Mouse (Mus musculus) hindbrain, embryonic 16.5 days (tissue): ENCODE results near the gene Zfp366. TPM values are rescaled to one million over a fixed set of nuclear protein-coding genes. Genes with fewer than 3 reads are reported as not detected.

Source experiments
- ATAC-seq: fragments of 200-750 bp; cut with Nextera tagmentation; 2 replicates; pipeline ENCODE4 v1.8.0; 2017; ENCODE audit warnings: moderate TSS enrichment, moderate library complexity
- H3K27ac ChIP-seq: fragments of 300-500 bp; sonication (generic); 2 replicates; pipeline ENCODE4 v1.5.1; 2014; ENCODE audit warnings: low read depth, mild to moderate bottlenecking, control low read depth, low read length, moderate library complexity
- H3K27me3 ChIP-seq: fragments of 300-500 bp; sonication (generic); replicated peaks from 2 replicates; pipeline ENCODE4 v1.6.1; 2014; ENCODE audit warnings: low read length; ENCODE audit not compliant: control insufficient read depth, insufficient read depth
- H3K36me3 ChIP-seq: fragments of 300-500 bp; sonication (generic); 2 replicates; pipeline ENCODE4 v1.6.1; 2014; ENCODE audit warnings: mild to moderate bottlenecking, low read length, moderate library complexity, mixed read lengths; ENCODE audit not compliant: control insufficient read depth, insufficient read depth
- H3K4me1 ChIP-seq: fragments of 300-500 bp; sonication (generic); 2 replicates; pipeline ENCODE4 v1.6.1; 2014; ENCODE audit warnings: low read depth, low read length; ENCODE audit not compliant: control insufficient read depth, insufficient read depth
- H3K4me2 ChIP-seq: fragments of 300-500 bp; sonication (generic); 2 replicates; pipeline ENCODE4 v1.6.1; 2014; ENCODE audit warnings: mild to moderate bottlenecking, low read length, control low read depth, moderate library complexity
- H3K4me3 ChIP-seq: fragments of 300-500 bp; sonication (generic); 2 replicates; pipeline ENCODE4 v1.5.1; 2014; ENCODE audit warnings: mild to moderate bottlenecking, low read length, control low read depth, moderate library complexity
- H3K9ac ChIP-seq: fragments of 300-500 bp; sonication (generic); 2 replicates; pipeline ENCODE4 v1.6.1; 2014; ENCODE audit warnings: low read depth, mild to moderate bottlenecking, control low read depth, low read length, moderate library complexity
- H3K9me3 ChIP-seq: fragments of 300-500 bp; sonication (generic); 2 replicates; pipeline ENCODE4 v1.6.1; 2014; ENCODE audit warnings: mild to moderate bottlenecking, low read length, moderate library complexity; ENCODE audit not compliant: control insufficient read depth
- WGBS: fragments of 180-500 bp; shearing (Covaris S2); extraction: QIAGEN DNeasy Blood & Tissue Kit; methylation state at CpG from one replicate; pipeline ENCODE4 v1.1.7; 2014; 5-methylcytosine and 5-hydroxymethylcytosine counted together
- polyA plus RNA-seq: library from polyadenylated mRNA; unstranded; fragments of >200 nt; fragmentation: Nextera tagmentation; extraction: Ambion mirVana; gene quantifications from 2 replicates; pipeline ENCODE4 v1.2.1, GENCODE M21; 2015

Zfp366 gene
- polyA plus RNA-seq, 1 experiment from 2014 or later: 1.0 TPM

DNA sequence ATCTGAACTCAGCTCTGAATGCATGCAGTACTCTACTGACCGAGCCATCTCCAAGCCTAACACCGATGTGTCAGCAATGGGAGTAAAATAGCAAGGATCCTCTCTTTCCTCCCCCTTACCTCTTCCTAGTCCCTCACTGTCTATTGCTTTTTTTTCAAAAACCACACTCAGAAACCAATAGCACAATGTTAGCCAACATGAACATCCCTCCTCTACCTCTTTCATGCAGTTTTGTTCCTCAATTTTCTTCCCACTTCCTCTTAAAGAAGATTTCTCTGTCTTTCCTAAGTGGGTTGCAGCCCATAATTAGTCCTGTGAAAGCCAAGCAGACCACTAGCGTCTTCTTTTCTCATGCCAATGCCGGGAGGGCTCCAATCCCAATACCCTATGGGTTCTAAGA lies 102.6 kb downstream of the Zfp366 start:
- H3K4me2 ChIP-seq: no peak overlapping the region
- no peak overlapping the region for H3K27ac ChIP-seq
- WGBS: 94% methylated on average over 4 of the region's 4 CpGs
- no peaks in the 10 kb centered on the region for H3K9me3 ChIP-seq
- H3K27me3 ChIP-seq: no peaks in the 10 kb centered on the region
- no peak for ATAC-seq
- H3K4me1 ChIP-seq: peaks cover 26% of the 10 kb centered on the region
- H3K9ac ChIP-seq: no peak overlapping the region
- H3K4me3 ChIP-seq: no peak overlapping the region
- no peaks in the 10 kb centered on the region for H3K36me3 ChIP-seq

DNA sequence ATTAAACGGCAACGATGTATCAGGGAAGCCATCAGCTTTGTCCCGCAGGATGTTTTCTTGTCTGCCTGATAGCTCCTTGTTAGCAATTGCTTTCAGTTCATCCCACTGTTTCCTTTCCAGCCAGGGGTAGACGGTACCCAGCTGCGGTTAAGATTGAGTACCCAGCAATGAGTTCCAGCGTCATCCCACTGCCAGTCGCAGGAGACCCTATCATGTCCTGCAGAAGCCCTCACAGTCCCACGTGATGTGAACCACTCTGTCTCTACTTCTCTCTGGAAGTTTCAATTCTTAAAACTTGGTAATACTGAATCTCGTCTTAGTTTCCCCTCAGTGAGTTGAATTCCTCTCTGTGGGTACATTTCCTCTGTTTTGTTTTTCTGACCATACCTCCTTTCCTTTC lies 103.2 kb downstream of the Zfp366 start:
- Histone ChIP-seq H3K4me2 (no peak overlapping the region), H3K9me3 (no peaks in the 10 kb centered on the region), H3K27ac (no peak overlapping the region), H3K4me1 (peaks cover 26% of the 10 kb centered on the region), H3K4me3 (no peak overlapping the region), H3K36me3 (no peaks in the 10 kb centered on the region), H3K27me3 (no peaks in the 10 kb centered on the region), H3K9ac (no peak overlapping the region)
- WGBS: 78% methylated on average over 9 of the region's 9 CpGs
- ATAC-seq: no peak

DNA sequence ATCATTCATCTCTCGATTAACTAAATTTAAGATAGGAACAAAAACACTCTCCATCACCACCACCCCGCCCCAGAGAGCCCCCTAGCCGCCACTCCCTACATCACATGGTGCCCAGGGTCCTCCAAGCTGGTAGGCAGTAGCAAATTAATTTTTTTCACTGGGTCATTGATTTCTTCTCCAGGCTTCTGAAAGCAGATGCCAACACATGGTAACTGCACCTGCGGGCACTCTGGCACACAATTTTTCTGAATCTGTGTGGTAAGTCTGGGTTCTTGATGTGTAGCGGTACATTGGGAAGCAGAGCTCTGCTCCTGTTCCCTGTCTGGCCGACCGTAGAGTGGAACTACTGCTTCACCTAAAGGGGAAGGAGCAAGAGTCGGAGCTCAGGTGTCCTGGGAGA lies 106.1 kb downstream of the Zfp366 start:
- Histone ChIP-seq H3K27me3 (no peaks in the 10 kb centered on the region), H3K4me1 (no peaks in the 10 kb centered on the region; the same call in 1 of the 2 replicates), H3K9me3 (no peaks in the 10 kb centered on the region), H3K36me3 (no peaks in the 10 kb centered on the region), H3K4me3 (no peak overlapping the region), H3K4me2 (no peak overlapping the region), H3K27ac (no peak overlapping the region), H3K9ac (no peak overlapping the region)
- 93% methylated on average over 8 of the region's 8 CpGs for WGBS
- no peak for ATAC-seq

DNA sequence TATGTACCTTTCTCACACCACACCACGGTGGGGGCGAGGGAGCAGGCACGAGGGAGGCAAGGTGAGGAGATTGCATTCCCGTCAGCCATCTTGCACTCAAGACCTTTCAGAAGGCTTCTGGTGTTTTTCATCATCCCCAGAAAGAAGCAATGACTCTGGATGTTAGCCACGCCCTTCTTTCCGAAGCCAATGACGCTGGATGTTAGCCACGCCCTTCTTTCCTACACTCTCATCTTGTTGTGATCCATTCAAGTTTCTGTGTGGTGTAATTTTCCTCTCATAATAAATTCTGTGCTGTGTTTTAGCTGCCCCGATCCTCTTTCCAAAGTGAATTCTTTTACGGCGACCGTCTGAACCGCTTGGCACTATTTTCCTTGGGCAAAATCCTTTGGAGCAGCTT lies 109.6 kb downstream of the Zfp366 start:
- Histone ChIP-seq H3K27me3 (no peaks in the 10 kb centered on the region), H3K9ac (no peak overlapping the region), H3K36me3 (no peaks in the 10 kb centered on the region), H3K4me2 (no peak overlapping the region), H3K27ac (no peak overlapping the region), H3K9me3 (no peaks in the 10 kb centered on the region), H3K4me1 (no peaks in the 10 kb centered on the region), H3K4me3 (no peak overlapping the region)
- ATAC-seq: no peak
- WGBS: 95% methylated on average over 13 of the region's 13 CpGs

GRCm38 (mm10) chr13:99299921-99300320 lies 115.3 kb downstream of the Zfp366 start:
- Histone ChIP-seq H3K4me3 (no peak overlapping the region), H3K27ac (no peak overlapping the region), H3K36me3 (no peaks in the 10 kb centered on the region), H3K9me3 (no peaks in the 10 kb centered on the region), H3K4me2 (no peak overlapping the region), H3K9ac (no peak overlapping the region), H3K27me3 (no peaks in the 10 kb centered on the region), H3K4me1 (no peaks in the 10 kb centered on the region)
- 75% methylated on average over 5 of the region's 5 CpGs for WGBS
- no peak for ATAC-seq

Other genes starting within 250 kb of the Zfp366 start
- gene 1700024P04Rik, start 200.3 kb upstream of the Zfp366 start, polyA plus RNA-seq: not detected in 2 replicates
- 53.6 and 59.4 TPM in 2 replicates for gene Ptcd2, start 159.9 kb downstream of the Zfp366 start, polyA plus RNA-seq
- 46.8 and 47.6 TPM in 2 replicates for gene Mrps27, start 160.0 kb downstream of the Zfp366 start, polyA plus RNA-seq